Mouse (Mus musculus): ENCODE measurements around the gene Abtb2.

Gene Abtb2

GRCm38 (mm10) chr2:103742821-103743220 lies 176.7 kb downstream of the Abtb2 start:
- no peak for DNase-seq (ENCODE audit: low spot score in 2 of 2)

- no peak for DNase-seq (ENCODE audit: low spot score in 2 of 2)
Observed at GRCm38 (mm10) chr2:103743536-103743935, 177.4 kb downstream of the Abtb2 start.

GRCm38 (mm10) chr2:103743988-103744387 lies 177.9 kb downstream of the Abtb2 start:
- DNase-seq (ENCODE audit: low spot score in 2 of 2), result peak in 1 of 2 experiments; percentile 69

- DNase-seq (ENCODE audit: low spot score in 2 of 2), result no peak
Observed at GRCm38 (mm10) chr2:103745481-103745880, 179.4 kb downstream of the Abtb2 start.

GRCm38 (mm10) chr2:103746096-103746495 lies 180.0 kb downstream of the Abtb2 start:
- no peak for DNase-seq (ENCODE audit: low spot score in 2 of 2)

- DNase-seq (ENCODE audit: low spot score in 2 of 2), result no peak
Observed at GRCm38 (mm10) chr2:103746761-103747160, 180.7 kb downstream of the Abtb2 start.

GRCm38 (mm10) chr2:103747891-103748290 lies 181.8 kb downstream of the Abtb2 start:
- DNase-seq (ENCODE audit: low spot score in 2 of 2), result no peak

GRCm38 (mm10) chr2:103749091-103749490 lies 183.0 kb downstream of the Abtb2 start:
- DNase-seq (ENCODE audit: low spot score in 2 of 2), result no peak

- DNase-seq (ENCODE audit: low spot score in 2 of 2), result no peak
Observed at GRCm38 (mm10) chr2:103751771-103752170, 185.7 kb downstream of the Abtb2 start.

GRCm38 (mm10) chr2:103754614-103755013 lies 188.5 kb downstream of the Abtb2 start:
- DNase-seq (ENCODE audit: low spot score in 2 of 2), result no peak

- DNase-seq (ENCODE audit: low spot score in 2 of 2), result no peak
Observed at GRCm38 (mm10) chr2:103755458-103756085, 189.5 kb downstream of the Abtb2 start.

- DNase-seq (ENCODE audit: low spot score in 2 of 2), result peak in 1 of 2 experiments; percentile 20
Observed at GRCm38 (mm10) chr2:103760421-103760820, 194.3 kb downstream of the Abtb2 start.

- DNase-seq (ENCODE audit: low spot score in 2 of 2), result peak; percentile 98 to 99
Observed at GRCm38 (mm10) chr2:103760906-103761716, 195.0 kb downstream of the Abtb2 start, which contains the start of gene Nat10. TSS of gene Nat10 (minus strand) at chr2:103761270.

GRCm38 (mm10) chr2:103761993-103762392 lies 195.9 kb downstream of the Abtb2 start:
- no peak for DNase-seq (ENCODE audit: low spot score in 2 of 2)

GRCm38 (mm10) chr2:103762492-103762891 lies 196.4 kb downstream of the Abtb2 start:
- DNase-seq (ENCODE audit: low spot score in 2 of 2), result no peak
